8 mouse cellular contexts compared by ENCODE assay signal in genomic region chr1:75318301-75318700, GRCm38 (mm10). TPM values are rescaled to one million over a fixed set of nuclear protein-coding genes. Genes with fewer than 3 reads are reported as not detected.
DNase-seq lines count a peak whose midpoint lies in the region; ATAC-seq and TF ChIP-seq lines count a peak whose summit lies in the region.

No protein-coding gene starts in this region.

- H3K36me3 ChIP-seq in lung, embryonic 14.5 days (ENCODE audit: insufficient read depth), result peaks cover 22% of the 10 kb centered on the region
- peaks cover 22% of the 10 kb centered on the region for H3K36me3 ChIP-seq in forebrain, embryonic 12.5 days (replicated peaks)
- H3K36me3 ChIP-seq in intestine, embryonic 16.5 days (ENCODE audit: control insufficient read depth, insufficient read depth, low read length), result no peaks in the 10 kb centered on the region
- peaks cover 25% of the 10 kb centered on the region for H3K36me3 ChIP-seq in neural tube, embryonic 12.5 days

- no peaks in the 10 kb centered on the region for H3K9me3 ChIP-seq in lung, embryonic 14.5 days (ENCODE audit: low read depth, low read length)
- H3K9me3 ChIP-seq in forebrain, embryonic 12.5 days, result no peaks in the 10 kb centered on the region
- no peaks in the 10 kb centered on the region for H3K9me3 ChIP-seq in intestine, embryonic 16.5 days (ENCODE audit: control insufficient read depth, low read length)
- no peaks in the 10 kb centered on the region for H3K9me3 ChIP-seq in neural tube, embryonic 12.5 days

- TF ChIP-seq CTCF in lung, embryonic 14.5 days (IDR thresholded peaks at IDR 0.05; ENCODE audit: low read depth), result no peak

- DNase-seq in lung, embryonic 14.5 days, result no peak
- no peak for DNase-seq in lung, postnatal 36 days
- DNase-seq in urinary bladder, postnatal 14 days (ENCODE audit: low spot score), result no peak
- DNase-seq in right cerebral cortex, postnatal 4 days, result no peak
- DNase-seq in ovary, postnatal 10 days (ENCODE audit: low spot score), result no peak

- H3K27ac ChIP-seq in lung, embryonic 14.5 days (ENCODE audit: low read depth), result no peak overlapping the region; the same call in 1 of the 2 replicates
- peak overlapping the region; percentile 15; the same call in 1 of the 2 replicates for H3K27ac ChIP-seq in forebrain, embryonic 12.5 days
- peak overlapping the region; percentile 27; the same call in 1 of the 2 replicates for H3K27ac ChIP-seq in intestine, embryonic 16.5 days (ENCODE audit: low read length)
- H3K27ac ChIP-seq in neural tube, embryonic 12.5 days, result no peak overlapping the region

- no peak for ATAC-seq in lung, embryonic 14.5 days (ENCODE audit: insufficient read depth)
- no peak for ATAC-seq in forebrain, embryonic 12.5 days (ENCODE audit: low FRiP score)
- ATAC-seq in intestine, embryonic 16.5 days, result no peak
- ATAC-seq in neural tube, embryonic 12.5 days (ENCODE audit: low FRiP score, low read depth), result no peak

- peak overlapping the region; percentile 29 for H3K4me2 ChIP-seq in lung, embryonic 14.5 days
- H3K4me2 ChIP-seq in forebrain, embryonic 12.5 days, result peak overlapping the region; percentile 32; the same call in 1 of the 2 replicates
- H3K4me2 ChIP-seq in intestine, embryonic 16.5 days (ENCODE audit: low read depth, low read length), result peak overlapping the region; percentile 39
- H3K4me2 ChIP-seq in neural tube, embryonic 12.5 days (replicated peaks), result peak overlapping the region; percentile 40

- H3K4me3 ChIP-seq in lung, embryonic 14.5 days (ENCODE audit: low read depth, low read length), result no peak overlapping the region; the same call in 1 of the 2 replicates
- peak overlapping the region; percentile 67 for H3K4me3 ChIP-seq in forebrain, embryonic 12.5 days (replicated peaks)
- H3K4me3 ChIP-seq in intestine, embryonic 16.5 days (ENCODE audit: low read length), result peak overlapping the region; percentile 27
- no peak overlapping the region for H3K4me3 ChIP-seq in neural tube, embryonic 12.5 days

- H3K4me1 ChIP-seq in lung, embryonic 14.5 days (ENCODE audit: insufficient read depth), result no peaks in the 10 kb centered on the region
- peaks cover 9% of the 10 kb centered on the region for H3K4me1 ChIP-seq in forebrain, embryonic 12.5 days
- H3K4me1 ChIP-seq in intestine, embryonic 16.5 days (ENCODE audit: control insufficient read depth, insufficient read depth, low read length), result peaks cover 11% of the 10 kb centered on the region
- peaks cover 9% of the 10 kb centered on the region for H3K4me1 ChIP-seq in neural tube, embryonic 12.5 days

- 71% methylated on average over 3 of the region's 3 CpGs for WGBS in lung, embryonic 14.5 days
- 79% methylated on average over 3 of the region's 3 CpGs for WGBS in forebrain, embryonic 12.5 days
- WGBS in intestine, embryonic 16.5 days, result 74% methylated on average over 3 of the region's 3 CpGs
- WGBS in neural tube, embryonic 12.5 days, result 68% methylated on average over 3 of the region's 3 CpGs

- no peaks in the 10 kb centered on the region for H3K27me3 ChIP-seq in lung, embryonic 14.5 days (ENCODE audit: insufficient read depth, low read length)
- no peaks in the 10 kb centered on the region for H3K27me3 ChIP-seq in forebrain, embryonic 12.5 days
- H3K27me3 ChIP-seq in intestine, embryonic 16.5 days (replicated peaks; ENCODE audit: control insufficient read depth, insufficient read depth, low read length), result no peaks in the 10 kb centered on the region
- H3K27me3 ChIP-seq in neural tube, embryonic 12.5 days (replicated peaks), result no peaks in the 10 kb centered on the region

- no peak overlapping the region for H3K9ac ChIP-seq in lung, embryonic 14.5 days
- H3K9ac ChIP-seq in forebrain, embryonic 12.5 days, result no peak overlapping the region; the same call in 1 of the 2 replicates
- peak overlapping the region; percentile 43; the same call in 1 of the 2 replicates for H3K9ac ChIP-seq in intestine, embryonic 16.5 days (ENCODE audit: low read depth, low read length)
- no peak overlapping the region for H3K9ac ChIP-seq in neural tube, embryonic 12.5 days

RNA-seq across cellular contexts. Expression of gene Dnpep, which starts 0.5 kb away (rescaled TPM):
- polyA plus RNA-seq in lung, embryonic 14.5 days (2014; fragmentation: Nextera tagmentation; extraction: Ambion mirVana), result 110 and 113 TPM in 2 replicates
- 137 and 140 TPM in 2 replicates for polyA plus RNA-seq in forebrain, embryonic 12.5 days (2016; fragmentation: Nextera tagmentation; extraction: Ambion mirVana)
- 159 and 160 TPM in 2 replicates for polyA plus RNA-seq in intestine, embryonic 16.5 days (2015; fragmentation: Nextera tagmentation; extraction: Ambion mirVana)
- polyA plus RNA-seq in neural tube, embryonic 12.5 days (2016; fragmentation: Nextera tagmentation; extraction: Ambion mirVana), result 193 and 201 TPM in 2 replicates

RNA-seq across cellular contexts. Expression of gene Resp18, which starts 40.1 kb away (rescaled TPM):
- polyA plus RNA-seq in lung, embryonic 14.5 days (2014; fragmentation: Nextera tagmentation; extraction: Ambion mirVana), result not detected in 2 replicates
- 29.2 and 32.8 TPM in 2 replicates for polyA plus RNA-seq in forebrain, embryonic 12.5 days (2016; fragmentation: Nextera tagmentation; extraction: Ambion mirVana)
- 9.2 and 9.9 TPM in 2 replicates for polyA plus RNA-seq in intestine, embryonic 16.5 days (2015; fragmentation: Nextera tagmentation; extraction: Ambion mirVana)
- polyA plus RNA-seq in neural tube, embryonic 12.5 days (2016; fragmentation: Nextera tagmentation; extraction: Ambion mirVana), result 61.9 and 69.5 TPM in 2 replicates

RNA-seq across cellular contexts. Expression of gene Des, which starts 41.8 kb away (rescaled TPM):
- 42.9 and 46.3 TPM in 2 replicates for polyA plus RNA-seq in lung, embryonic 14.5 days (2014; fragmentation: Nextera tagmentation; extraction: Ambion mirVana)
- 0.74 and 0.78 TPM in 2 replicates for polyA plus RNA-seq in forebrain, embryonic 12.5 days (2016; fragmentation: Nextera tagmentation; extraction: Ambion mirVana)
- polyA plus RNA-seq in intestine, embryonic 16.5 days (2015; fragmentation: Nextera tagmentation; extraction: Ambion mirVana), result 149 and 159 TPM in 2 replicates
- 9.3 and 12.7 TPM in 2 replicates for polyA plus RNA-seq in neural tube, embryonic 12.5 days (2016; fragmentation: Nextera tagmentation; extraction: Ambion mirVana)

RNA-seq across cellular contexts. Expression of gene Ptprn, which starts 54.0 kb away (rescaled TPM):
- 0.21 and 0.37 TPM in 2 replicates for polyA plus RNA-seq in lung, embryonic 14.5 days (2014; fragmentation: Nextera tagmentation; extraction: Ambion mirVana)
- 6.8 and 7.5 TPM in 2 replicates for polyA plus RNA-seq in forebrain, embryonic 12.5 days (2016; fragmentation: Nextera tagmentation; extraction: Ambion mirVana)
- 2.9 and 3.0 TPM in 2 replicates for polyA plus RNA-seq in intestine, embryonic 16.5 days (2015; fragmentation: Nextera tagmentation; extraction: Ambion mirVana)
- 13.8 and 15.0 TPM in 2 replicates for polyA plus RNA-seq in neural tube, embryonic 12.5 days (2016; fragmentation: Nextera tagmentation; extraction: Ambion mirVana)

RNA-seq across cellular contexts. Expression of gene Speg, which starts 56.8 kb away (rescaled TPM):
- polyA plus RNA-seq in lung, embryonic 14.5 days (2014; fragmentation: Nextera tagmentation; extraction: Ambion mirVana), result 40.1 and 44.7 TPM in 2 replicates
- 10.0 and 11.3 TPM in 2 replicates for polyA plus RNA-seq in forebrain, embryonic 12.5 days (2016; fragmentation: Nextera tagmentation; extraction: Ambion mirVana)
- 33.5 and 35.2 TPM in 2 replicates for polyA plus RNA-seq in intestine, embryonic 16.5 days (2015; fragmentation: Nextera tagmentation; extraction: Ambion mirVana)
- polyA plus RNA-seq in neural tube, embryonic 12.5 days (2016; fragmentation: Nextera tagmentation; extraction: Ambion mirVana), result 15.8 and 17.1 TPM in 2 replicates

Comparison
In these comparisons a context has a peak if more than half of its experiments do, and no peak if none do; other contexts are left out.
1. H3K27ac ChIP-seq: peak in forebrain, embryonic 12.5 days (single experiment) and intestine, embryonic 16.5 days (single experiment); none in lung, embryonic 14.5 days (single experiment) and neural tube, embryonic 12.5 days (single experiment).
2. H3K4me3 ChIP-seq: peak in forebrain, embryonic 12.5 days (single experiment) and intestine, embryonic 16.5 days (single experiment); none in lung, embryonic 14.5 days (single experiment) and neural tube, embryonic 12.5 days (single experiment).
3. Peak in every context shown above with its lines, with median percentiles within 50 percentile points of each other: H3K4me2 ChIP-seq.